Mouse (Mus musculus) liver, embryonic 14.5 days (tissue): Measurements from ENCODE around the gene Slc16a1. TPM values are rescaled to one million over a fixed set of nuclear protein-coding genes. Genes with fewer than 3 reads are reported as not detected.
"Not testable (repeated sequence)": the region's sequence is repeated elsewhere in the genome, so short reads cannot be mapped to it uniquely, and the experiment has no call there.

ENCODE experiments used
- ATAC-seq: fragments of 200-750 bp; cut with Nextera tagmentation; 2 replicates; pipeline ENCODE4 v1.8.0; 2017; ENCODE audit warnings: moderate number of reproducible peaks, mild to moderate bottlenecking, moderate library complexity; ENCODE audit not compliant: insufficient read depth
- DNase-seq, 3 experiments: peaks; one replicate each; pipeline ENCODE4 v3.0.0-alpha.2; 2012 to 2013; ENCODE audit warnings: low read depth in 3 of 3, low spot score in 3 of 3
- H3K27ac ChIP-seq: fragments of 300-500 bp; sonication (generic); 2 replicates; pipeline ENCODE4 v1.5.1; 2014; ENCODE audit warnings: moderate library complexity, mild to moderate bottlenecking, control low read depth, inconsistent platforms
- H3K27me3 ChIP-seq: fragments of 300-500 bp; sonication (generic); 2 replicates; pipeline ENCODE4 v1.6.1; 2014; ENCODE audit warnings: mild to moderate bottlenecking, low read length, moderate library complexity; ENCODE audit not compliant: control insufficient read depth, insufficient read depth
- H3K36me3 ChIP-seq: fragments of 300-500 bp; sonication (generic); replicated peaks from 2 replicates; pipeline ENCODE4 v1.6.1; 2014; ENCODE audit warnings: low read depth; ENCODE audit not compliant: control insufficient read depth, insufficient read depth
- H3K4me1 ChIP-seq, 2 experiments: fragments of 200-500 bp in 1 of 2; fragments of 300-500 bp in 1 of 2; sonication (generic) in 1 of 2; replicated peaks; 2 replicates each; pipeline ENCODE4 v1.6.1; 2012 to 2014; ENCODE audit warnings: antibody characterized with exemption in 1 of 2, inconsistent platforms in 1 of 2, low read length in 1 of 2; ENCODE audit not compliant: control insufficient read depth in 2 of 2, insufficient read depth in 2 of 2
- H3K4me2 ChIP-seq: fragments of 300-500 bp; sonication (generic); 2 replicates; pipeline ENCODE4 v1.6.1; 2014; ENCODE audit warnings: low read depth, mild to moderate bottlenecking, control low read depth, moderate library complexity
- H3K4me3 ChIP-seq, 2 experiments: fragments of 200-500 bp in 1 of 2; fragments of 300-500 bp in 1 of 2; sonication (generic) in 1 of 2; 2 replicates each; pipeline ENCODE4 v1.5.1; 2012 to 2014; ENCODE audit warnings: low read depth in 2 of 2, low read length in 2 of 2, mild to moderate bottlenecking in 2 of 2, control low read depth in 1 of 2, inconsistent platforms in 1 of 2, moderate library complexity in 1 of 2; ENCODE audit not compliant: insufficient read depth in 1 of 2
- H3K9ac ChIP-seq: fragments of 300-500 bp; sonication (generic); replicated peaks from 2 replicates; pipeline ENCODE4 v1.6.1; 2014; ENCODE audit warnings: mild to moderate bottlenecking, control low read depth, moderate library complexity
- H3K9me3 ChIP-seq: fragments of 300-500 bp; sonication (generic); 2 replicates; pipeline ENCODE4 v1.6.1; 2016; ENCODE audit warnings: low read length, mixed read lengths; ENCODE audit not compliant: control insufficient read depth
- CTCF ChIP-seq: IDR thresholded peaks from 2 replicates; pipeline ENCODE4 v1.5.1; 2016; ENCODE audit warnings: antibody characterized with exemption, low read depth, control low read depth
- EP300 ChIP-seq: IDR thresholded peaks from 2 replicates; pipeline ENCODE4 v1.6.1; 2016; ENCODE audit warnings: antibody characterized with exemption, low read depth
- WGBS: fragments of 180-500 bp; shearing (Covaris S2); extraction: QIAGEN DNeasy Blood & Tissue Kit; methylation state at CpG from one replicate; pipeline ENCODE4 v1.1.7; 2014; ENCODE audit not compliant: insufficient replicate concordance; 5-methylcytosine and 5-hydroxymethylcytosine counted together
- polyA plus RNA-seq, 2 experiments: library from polyadenylated mRNA; depleted of rRNA in 1 of 2; stranded (reverse) in 1 of 2; unstranded in 1 of 2; fragments of >200 nt; fragmentation: Nextera tagmentation in 1 of 2; extraction: Ambion mirVana in 1 of 2; gene quantifications; 2 replicates each; pipeline versions ENCODE4 v1.2.1 to v1.2.3; 2012 to 2014

Gene Slc16a1
- polyA plus RNA-seq, 2 experiments: 38.6 to 83.8 TPM

GRCm38 (mm10) chr3:104703941-104704340, 65.5 kb downstream of the Slc16a1 start:
- 60% methylated on average over 4 of the region's 4 CpGs for WGBS
- Histone ChIP-seq H3K27ac (no peak overlapping the region), H3K4me2 (no peak overlapping the region), H3K36me3 (no peaks in the 10 kb centered on the region), H3K9me3 (no peaks in the 10 kb centered on the region), H3K4me1 (no peaks in the 10 kb centered on the region), H3K4me3 (no peak overlapping the region), H3K27me3 (no peaks in the 10 kb centered on the region), H3K9ac (no peak overlapping the region)
- DNase-seq: no peak
- ATAC-seq: no peak
- TF ChIP-seq CTCF (no peak), EP300 (no peak)

GRCm38 (mm10) chr3:104706446-104706845, 68.0 kb downstream of the Slc16a1 start:
- Histone ChIP-seq H3K9ac (no peak overlapping the region), H3K27me3 (no peaks in the 10 kb centered on the region), H3K36me3 (no peaks in the 10 kb centered on the region), H3K4me1 (no peaks in the 10 kb centered on the region), H3K9me3 (no peaks in the 10 kb centered on the region), H3K4me2 (no peak overlapping the region), H3K4me3 (no peak overlapping the region), H3K27ac (no peak overlapping the region)
- no peak for ATAC-seq
- no peak for TF ChIP-seq EP300
- TF ChIP-seq CTCF: no peak
- WGBS: 48% methylated on average over 2 of the region's 2 CpGs
- no peak for DNase-seq

- 46% methylated on average over 6 of the region's 6 CpGs for WGBS
- H3K27me3 ChIP-seq, H3K36me3 ChIP-seq, H3K9me3 ChIP-seq, DNase-seq, H3K9ac ChIP-seq, H3K4me3 ChIP-seq, H3K4me1 ChIP-seq, H3K4me2 ChIP-seq, H3K27ac ChIP-seq: not testable (repeated sequence)
- ATAC-seq: peak; percentile 82
Observed at GRCm38 (mm10) chr3:104706951-104707771, 68.7 kb downstream of the Slc16a1 start.

- H3K27ac ChIP-seq, ATAC-seq, H3K4me1 ChIP-seq, H3K4me3 ChIP-seq, H3K27me3 ChIP-seq, H3K9ac ChIP-seq, H3K4me2 ChIP-seq, H3K9me3 ChIP-seq, H3K36me3 ChIP-seq, DNase-seq: not testable (repeated sequence)
- 25% methylated on average over 1 of the region's 1 CpGs for WGBS
Observed at GRCm38 (mm10) chr3:104707772-104708144, 69.3 kb downstream of the Slc16a1 start.

Other genes with a start within 250 kb of the Slc16a1 start
- 1.9 and 2.1 TPM in 2 replicates for gene Lrig2, start 126.8 kb upstream of the Slc16a1 start, polyA plus RNA-seq (2012; rRNA removed)
- 2.5 and 3.1 TPM in 2 replicates for gene Lrig2, start 126.8 kb upstream of the Slc16a1 start, polyA plus RNA-seq (2014; fragmentation: Nextera tagmentation; extraction: Ambion mirVana)
- 0.17 and 0.28 TPM in 2 replicates for gene Ppm1j, start 142.4 kb downstream of the Slc16a1 start, polyA plus RNA-seq (2012; rRNA removed)
- not detected in 2 replicates for gene Ppm1j, start 142.4 kb downstream of the Slc16a1 start, polyA plus RNA-seq (2014; fragmentation: Nextera tagmentation; extraction: Ambion mirVana)
- 0.01 TPM in 1 of 2 replicates, not detected in the other for gene Fam19a3, start 143.2 kb downstream of the Slc16a1 start, polyA plus RNA-seq (2012; rRNA removed)
- not detected in 2 replicates for gene Fam19a3, start 143.2 kb downstream of the Slc16a1 start, polyA plus RNA-seq (2014; fragmentation: Nextera tagmentation; extraction: Ambion mirVana)
- gene Rhoc, start 149.7 kb downstream of the Slc16a1 start, polyA plus RNA-seq (2012; rRNA removed): 14.5 and 14.8 TPM in 2 replicates
- gene Rhoc, start 149.7 kb downstream of the Slc16a1 start, polyA plus RNA-seq (2014; fragmentation: Nextera tagmentation; extraction: Ambion mirVana): 14.5 and 16.5 TPM in 2 replicates
- gene Mov10, start 179.9 kb downstream of the Slc16a1 start, polyA plus RNA-seq (2012; rRNA removed): 8.1 and 8.3 TPM in 2 replicates
- 16.3 and 19.8 TPM in 2 replicates for gene Mov10, start 179.9 kb downstream of the Slc16a1 start, polyA plus RNA-seq (2014; fragmentation: Nextera tagmentation; extraction: Ambion mirVana)
- gene St7l, start 225.3 kb downstream of the Slc16a1 start, polyA plus RNA-seq (2012; rRNA removed): 3.0 and 3.9 TPM in 2 replicates
- gene St7l, start 225.3 kb downstream of the Slc16a1 start, polyA plus RNA-seq (2014; fragmentation: Nextera tagmentation; extraction: Ambion mirVana): 8.9 and 11.1 TPM in 2 replicates
- 23.4 and 30.4 TPM in 2 replicates for gene Capza1, start 225.8 kb downstream of the Slc16a1 start, polyA plus RNA-seq (2012; rRNA removed)
- gene Capza1, start 225.8 kb downstream of the Slc16a1 start, polyA plus RNA-seq (2014; fragmentation: Nextera tagmentation; extraction: Ambion mirVana): 84.0 and 89.6 TPM in 2 replicates